Mouse (Mus musculus) embryonic facial prominence, embryonic 13.5 days (tissue): ENCODE measurements around the gene Comp. TPM values are rescaled to one million over a fixed set of nuclear protein-coding genes. Genes with fewer than 3 reads are reported as not detected.

Experiments used
- ATAC-seq: fragments of 200-750 bp; cut with Nextera tagmentation; 2 replicates; pipeline ENCODE4 v1.8.0; 2017; ENCODE audit warnings: low read depth; ENCODE audit not compliant: insufficient number of reproducible peaks, insufficient read depth, low FRiP score, low TSS enrichment
- H3K27ac ChIP-seq: fragments of 300-500 bp; sonication (generic); 2 replicates; pipeline ENCODE4 v1.5.1; 2015; ENCODE audit warnings: moderate library complexity, mild to moderate bottlenecking, inconsistent platforms
- H3K27me3 ChIP-seq: fragments of 300-500 bp; sonication (generic); 2 replicates; pipeline ENCODE4 v1.6.1; 2015; ENCODE audit warnings: mild to moderate bottlenecking, inconsistent platforms
- H3K36me3 ChIP-seq: fragments of 300-500 bp; sonication (generic); 2 replicates; pipeline ENCODE4 v1.6.1; 2015; ENCODE audit warnings: mild to moderate bottlenecking, inconsistent platforms
- H3K4me1 ChIP-seq: fragments of 300-500 bp; sonication (generic); 2 replicates; pipeline ENCODE4 v1.6.1; 2015; ENCODE audit warnings: inconsistent platforms
- H3K4me2 ChIP-seq: fragments of 300-500 bp; sonication (generic); 2 replicates; pipeline ENCODE4 v1.6.1; 2015; ENCODE audit warnings: moderate library complexity, mild to moderate bottlenecking, inconsistent platforms
- H3K4me3 ChIP-seq: fragments of 300-500 bp; sonication (generic); 2 replicates; pipeline ENCODE4 v1.5.1; 2015; ENCODE audit warnings: mild to moderate bottlenecking, inconsistent platforms
- H3K9ac ChIP-seq: fragments of 300-500 bp; sonication (generic); 2 replicates; pipeline ENCODE4 v1.6.1; 2015; ENCODE audit warnings: mild to moderate bottlenecking, inconsistent platforms
- H3K9me3 ChIP-seq: fragments of 300-500 bp; sonication (generic); 2 replicates; pipeline ENCODE4 v1.6.1; 2016; ENCODE audit warnings: inconsistent platforms
- WGBS: fragments of 180-500 bp; shearing (Covaris S2); methylation state at CpG from one replicate; pipeline ENCODE4 v1.1.7; 2015; ENCODE audit warnings: mixed read lengths; 5-methylcytosine and 5-hydroxymethylcytosine counted together
- polyA plus RNA-seq: library from polyadenylated mRNA; unstranded; fragments of >200 nt; fragmentation: Nextera tagmentation; extraction: Ambion mirVana; gene quantifications from 2 replicates; pipeline ENCODE4 v1.2.1, GENCODE M21; 2015

Comp gene
- polyA plus RNA-seq, 1 experiment from 2014 or later: 0.81 TPM

DNA sequence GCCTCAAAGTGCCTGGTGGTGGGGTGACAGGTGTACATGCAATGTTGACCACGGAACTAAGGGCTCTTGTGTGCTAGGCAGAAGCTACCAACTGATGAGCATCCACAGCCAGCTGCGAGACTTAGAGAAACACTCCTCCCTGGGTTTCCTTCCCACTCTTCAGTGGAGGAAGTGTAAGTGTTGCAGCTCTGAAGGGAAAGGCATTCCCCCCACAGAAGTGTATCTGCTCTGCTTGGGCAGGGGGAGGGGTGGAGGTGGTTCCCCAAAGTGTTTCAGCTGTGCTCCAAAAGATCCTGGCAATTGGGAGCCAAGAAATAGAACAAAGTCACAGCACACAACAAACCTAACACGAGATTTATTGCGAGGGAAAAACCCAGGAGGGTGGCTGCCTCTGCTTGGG is 19.4 kb upstream of the Comp start:
- Histone ChIP-seq H3K4me2 (peak overlapping the region; percentile 100), H3K4me3 (peak overlapping the region; percentile 99), H3K27ac (peak overlapping the region; percentile 90), H3K9me3 (no peaks in the 10 kb centered on the region), H3K27me3 (peaks cover 4% of the 10 kb centered on the region; the same call in 1 of the 2 replicates), H3K36me3 (peaks cover 16% of the 10 kb centered on the region), H3K4me1 (peaks cover 41% of the 10 kb centered on the region), H3K9ac (peak overlapping the region; percentile 99; the same call in 1 of the 2 replicates)
- 70% methylated on average over 4 of the region's 4 CpGs for WGBS
- no peak for ATAC-seq

DNA sequence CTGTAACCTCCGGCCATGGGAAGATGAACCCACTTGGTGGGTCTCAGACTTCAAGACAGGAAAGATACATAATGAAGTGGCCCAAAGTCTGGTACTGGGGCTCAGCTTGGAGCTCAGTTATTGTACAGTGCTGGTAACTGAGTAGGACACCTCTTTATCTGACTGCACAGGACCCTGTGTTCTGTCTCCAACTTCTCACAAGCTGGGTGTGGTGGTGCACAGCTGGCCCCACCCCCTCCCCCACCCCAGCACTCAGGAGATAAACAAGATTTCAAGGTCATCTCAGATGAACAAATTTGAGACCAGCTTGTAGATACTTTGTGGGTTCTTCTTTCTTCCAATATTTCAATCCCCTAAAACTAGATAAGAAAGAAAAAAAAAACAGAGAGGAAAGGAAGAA is 17.2 kb upstream of the Comp start:
- no peak overlapping the region for H3K27ac ChIP-seq
- H3K36me3 ChIP-seq: no peaks in the 10 kb centered on the region; the same call in 1 of the 2 replicates
- 78% methylated on average over 1 of the region's 1 CpGs for WGBS
- H3K27me3 ChIP-seq: peaks cover 4% of the 10 kb centered on the region; the same call in 1 of the 2 replicates
- peaks cover 26% of the 10 kb centered on the region for H3K4me1 ChIP-seq
- no peak overlapping the region for H3K9ac ChIP-seq
- no peak overlapping the region for H3K4me3 ChIP-seq
- no peaks in the 10 kb centered on the region for H3K9me3 ChIP-seq
- ATAC-seq: no peak
- no peak overlapping the region for H3K4me2 ChIP-seq

DNA sequence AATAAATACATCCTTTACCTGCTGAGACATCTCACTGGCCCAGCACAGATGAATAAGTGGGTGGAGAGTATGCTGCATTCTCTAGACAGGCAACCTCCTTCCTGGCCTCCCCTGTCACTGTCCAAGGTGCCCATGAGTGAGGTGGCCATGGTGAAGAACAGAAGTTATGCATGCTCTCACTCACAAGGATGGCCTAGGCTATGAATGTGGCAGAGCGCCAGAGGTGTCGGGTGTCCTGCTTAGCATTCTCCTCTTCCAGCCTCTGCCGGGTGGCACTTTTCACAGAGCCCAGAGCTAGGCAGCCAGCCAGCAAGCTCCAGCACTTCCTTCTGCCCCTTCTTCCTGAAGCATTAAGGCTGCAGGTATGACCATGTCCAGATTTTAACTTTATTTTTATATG is 13.9 kb upstream of the Comp start:
- no peak overlapping the region for H3K27ac ChIP-seq
- 0 out of 2 replicates have a peak overlapping the region, but pooled peaks have one; percentile 27 for H3K9ac ChIP-seq
- H3K27me3 ChIP-seq: peaks cover 4% of the 10 kb centered on the region; the same call in 1 of the 2 replicates
- peaks cover 6% of the 10 kb centered on the region for H3K4me1 ChIP-seq
- no peaks in the 10 kb centered on the region for H3K9me3 ChIP-seq
- H3K36me3 ChIP-seq: no peaks in the 10 kb centered on the region
- no peak overlapping the region for H3K4me2 ChIP-seq
- H3K4me3 ChIP-seq: no peak overlapping the region
- ATAC-seq: no peak
- WGBS: 27% methylated on average over 3 of the region's 3 CpGs

DNA sequence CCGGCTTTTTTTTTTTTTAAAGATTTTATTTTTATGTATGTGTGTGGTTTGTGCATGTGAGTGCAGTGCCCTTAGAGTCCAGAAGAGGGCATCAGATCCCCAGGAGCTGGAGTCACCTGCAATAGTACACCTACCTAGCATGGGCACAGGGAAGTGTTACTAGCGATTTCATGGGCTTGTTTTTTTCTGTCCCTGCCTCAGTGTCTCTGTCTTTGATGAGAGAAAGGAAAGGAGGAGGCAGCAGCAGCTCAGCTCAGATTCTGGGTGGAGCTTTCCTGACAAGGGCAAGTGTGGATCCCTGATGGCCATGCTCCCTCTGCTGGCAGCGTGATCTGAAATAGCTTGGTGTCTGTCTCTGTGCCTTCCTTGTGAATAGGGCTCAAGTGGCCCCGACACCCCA is 12.6 kb upstream of the Comp start:
- 54% methylated on average over 4 of the region's 4 CpGs for WGBS
- Histone ChIP-seq H3K27ac (no peak overlapping the region), H3K9me3 (no peaks in the 10 kb centered on the region), H3K9ac (no peak overlapping the region), H3K36me3 (no peaks in the 10 kb centered on the region), H3K4me3 (no peak overlapping the region), H3K27me3 (peaks cover 4% of the 10 kb centered on the region; the same call in 1 of the 2 replicates), H3K4me2 (no peak overlapping the region), H3K4me1 (peaks cover 4% of the 10 kb centered on the region)
- no peak for ATAC-seq

DNA sequence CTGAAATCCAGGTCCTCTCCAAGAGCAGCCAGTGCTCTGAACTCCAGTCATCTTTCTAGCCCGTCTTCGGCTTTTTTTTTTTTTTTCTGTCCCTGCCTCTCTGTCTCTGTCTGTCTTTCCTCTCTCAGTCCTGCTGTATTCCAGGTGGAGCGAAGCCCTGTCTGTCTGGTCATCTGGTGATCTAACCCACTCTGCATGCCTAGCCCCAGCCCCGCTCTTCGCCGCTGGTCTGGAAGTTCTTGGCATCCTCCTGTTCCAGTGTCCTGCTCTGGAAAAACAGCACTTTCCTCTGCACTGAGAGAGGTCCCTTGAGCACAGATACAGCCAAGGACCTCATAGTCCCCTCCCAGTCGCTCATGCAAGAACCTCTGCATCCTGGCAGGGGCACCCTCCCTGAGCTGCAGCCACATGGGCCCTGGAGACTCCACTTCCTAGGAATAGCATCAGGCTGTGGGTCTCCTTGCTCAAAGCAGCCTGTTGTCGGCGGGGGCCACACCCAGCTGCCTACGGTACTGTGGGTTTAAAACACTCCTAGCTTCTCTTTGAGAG is 11.8 kb upstream of the Comp start:
- H3K36me3 ChIP-seq: no peaks in the 10 kb centered on the region
- 75% methylated on average over 10 of the region's 10 CpGs for WGBS
- H3K27me3 ChIP-seq: peaks cover 4% of the 10 kb centered on the region; the same call in 1 of the 2 replicates
- H3K9ac ChIP-seq: peak overlapping the region; percentile 38; the same call in 1 of the 2 replicates
- no peak overlapping the region for H3K4me2 ChIP-seq
- no peak overlapping the region for H3K27ac ChIP-seq
- no peak for ATAC-seq
- no peaks in the 10 kb centered on the region for H3K9me3 ChIP-seq
- peaks cover 4% of the 10 kb centered on the region for H3K4me1 ChIP-seq
- no peak overlapping the region for H3K4me3 ChIP-seq

DNA sequence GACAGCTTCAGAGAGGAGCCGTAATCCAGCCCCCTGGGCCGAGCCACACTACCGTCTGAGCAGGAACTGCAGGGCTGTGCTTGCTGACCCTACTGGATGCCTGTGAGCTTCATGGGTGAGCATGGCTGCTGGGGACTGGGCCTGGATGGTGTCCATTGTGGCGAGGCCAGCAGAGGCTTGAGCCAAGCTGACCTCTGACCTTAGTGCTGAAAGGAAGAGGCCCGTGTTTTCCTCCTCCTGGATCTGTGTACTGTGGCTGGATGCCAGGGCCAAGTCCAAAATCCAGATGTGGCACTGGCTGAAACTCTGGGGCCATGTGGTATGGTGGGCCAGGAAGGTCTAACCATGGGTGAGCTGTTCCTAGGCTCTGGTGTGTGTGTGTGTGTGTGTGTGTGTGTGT is 9.3 kb upstream of the Comp start:
- H3K36me3 ChIP-seq: no peaks in the 10 kb centered on the region
- 21% methylated on average over 5 of the region's 5 CpGs for WGBS
- no peak overlapping the region for H3K27ac ChIP-seq
- H3K4me2 ChIP-seq: no peak overlapping the region
- no peak overlapping the region for H3K4me3 ChIP-seq
- H3K9me3 ChIP-seq: no peaks in the 10 kb centered on the region
- ATAC-seq: no peak
- no peaks in the 10 kb centered on the region for H3K27me3 ChIP-seq
- peaks cover 4% of the 10 kb centered on the region for H3K4me1 ChIP-seq
- no peak overlapping the region for H3K9ac ChIP-seq

DNA sequence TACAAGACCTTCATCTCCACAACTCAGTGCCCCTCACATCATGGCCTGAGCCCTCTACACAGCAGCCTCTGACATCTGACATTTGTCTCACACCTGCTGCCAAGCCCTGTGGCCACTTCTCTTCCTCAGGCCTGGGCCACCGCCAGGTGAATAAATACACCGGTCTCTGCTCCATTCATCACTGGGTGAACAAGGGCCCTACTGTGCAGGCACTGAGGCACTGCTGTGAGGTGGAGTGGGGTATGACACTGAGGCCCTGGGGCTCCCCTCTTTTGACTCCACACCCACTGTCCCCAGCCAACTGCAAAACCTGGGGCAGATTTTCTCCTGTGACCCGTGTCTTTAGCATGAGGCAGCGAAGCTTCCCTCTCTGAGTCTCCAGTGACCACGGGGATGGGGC is 6.8 kb upstream of the Comp start:
- no peaks in the 10 kb centered on the region; the same call in 1 of the 2 replicates for H3K4me1 ChIP-seq
- 0 out of 2 replicates have a peak overlapping the region, but pooled peaks have one; percentile 11 for H3K9ac ChIP-seq
- no peaks in the 10 kb centered on the region for H3K9me3 ChIP-seq
- H3K27ac ChIP-seq: no peak overlapping the region
- H3K27me3 ChIP-seq: peaks cover 7% of the 10 kb centered on the region
- no peaks in the 10 kb centered on the region for H3K36me3 ChIP-seq
- 53% methylated on average over 5 of the region's 5 CpGs for WGBS
- no peak overlapping the region for H3K4me3 ChIP-seq
- ATAC-seq: no peak
- H3K4me2 ChIP-seq: no peak overlapping the region

DNA sequence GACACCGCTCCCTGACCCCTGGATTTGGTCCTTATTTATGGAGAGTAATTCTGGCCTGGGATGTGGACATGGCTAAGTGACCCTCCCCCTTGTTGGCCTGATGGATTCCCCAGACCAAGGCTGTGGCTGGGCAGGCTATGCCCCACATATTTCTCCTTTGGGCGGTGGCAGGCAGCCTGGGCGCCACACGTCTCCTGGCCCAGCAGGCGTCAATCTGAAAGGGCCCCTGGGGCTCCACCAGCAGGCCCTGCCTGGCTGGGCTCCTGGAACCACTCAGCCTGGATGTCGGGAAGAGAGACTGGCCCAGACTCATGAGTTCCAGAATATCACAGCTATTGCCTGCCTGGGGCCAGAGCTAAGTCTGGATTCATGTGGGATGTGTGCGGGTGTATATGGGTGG is 2.9 kb upstream of the Comp start:
- Histone ChIP-seq H3K9me3 (no peaks in the 10 kb centered on the region), H3K9ac (no peak overlapping the region), H3K27me3 (peaks cover 46% of the 10 kb centered on the region), H3K36me3 (no peaks in the 10 kb centered on the region), H3K27ac (no peak overlapping the region), H3K4me3 (no peak overlapping the region), H3K4me1 (peaks cover 33% of the 10 kb centered on the region), H3K4me2 (no peak overlapping the region)
- no peak for ATAC-seq
- WGBS: 69% methylated on average over 7 of the region's 7 CpGs

DNA sequence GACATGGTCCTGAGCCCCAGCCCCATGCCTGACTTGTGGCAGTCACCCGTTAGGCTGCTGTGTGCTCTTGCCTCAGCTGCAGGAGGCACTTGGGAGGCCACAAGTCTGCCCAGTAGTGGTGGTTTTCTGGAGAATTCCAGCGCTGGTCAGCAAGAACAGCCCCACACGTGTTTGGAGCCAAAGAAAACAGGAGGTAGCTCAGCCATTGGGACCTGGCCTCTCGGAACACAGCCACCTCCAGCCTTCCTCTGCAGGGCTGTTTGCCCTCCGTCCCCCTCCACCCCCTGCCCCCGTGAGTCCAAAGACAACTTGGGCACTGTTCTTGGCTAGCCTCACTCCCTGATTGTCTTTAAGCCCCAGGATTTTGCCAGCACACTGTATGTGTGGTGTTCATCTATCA is 1.4 kb upstream of the Comp start:
- WGBS: 42% methylated on average over 6 of the region's 6 CpGs
- peaks cover 61% of the 10 kb centered on the region for H3K27me3 ChIP-seq
- no peak overlapping the region for H3K9ac ChIP-seq
- no peak overlapping the region for H3K27ac ChIP-seq
- peaks cover 42% of the 10 kb centered on the region for H3K4me1 ChIP-seq
- no peaks in the 10 kb centered on the region for H3K36me3 ChIP-seq
- no peak for ATAC-seq
- H3K4me3 ChIP-seq: no peak overlapping the region
- H3K9me3 ChIP-seq: no peaks in the 10 kb centered on the region
- no peak overlapping the region for H3K4me2 ChIP-seq

DNA sequence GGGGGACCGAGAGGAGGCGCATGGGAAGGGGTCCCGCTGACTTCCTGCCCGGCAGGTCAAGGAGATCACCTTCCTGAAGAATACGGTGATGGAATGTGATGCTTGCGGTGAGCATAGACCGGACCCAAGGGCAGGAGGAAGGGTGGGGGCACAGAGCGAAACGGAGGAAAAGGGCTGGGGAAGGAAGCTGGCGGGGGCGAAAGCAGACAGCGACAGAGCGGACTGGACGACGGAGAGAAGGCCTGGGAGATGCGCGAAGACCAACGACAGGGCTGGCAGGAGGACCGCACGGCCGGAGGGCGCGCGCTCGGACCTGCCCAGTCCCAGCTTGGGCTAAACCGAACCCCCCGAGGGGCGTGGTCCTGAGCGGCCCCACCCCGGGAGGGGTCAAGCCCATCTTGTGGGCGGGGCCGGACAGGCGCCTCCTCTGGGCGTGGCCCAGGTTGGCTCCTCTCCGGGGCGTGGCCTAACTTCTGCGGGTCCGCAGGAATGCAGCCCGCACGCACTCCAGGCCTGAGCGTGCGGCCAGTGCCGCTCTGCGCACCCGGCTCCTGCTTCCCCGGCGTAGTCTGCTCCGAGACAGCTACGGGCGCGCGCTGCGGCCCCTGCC is 1.1 kb downstream of the Comp start:
- Histone ChIP-seq H3K4me3 (peak overlapping the region; percentile 43), H3K4me1 (peaks cover 42% of the 10 kb centered on the region), H3K27ac (no peak overlapping the region), H3K9me3 (no peaks in the 10 kb centered on the region), H3K4me2 (peak overlapping the region; percentile 66), H3K9ac (0 out of 2 replicates have a peak overlapping the region, but pooled peaks have one; percentile 44), H3K36me3 (no peaks in the 10 kb centered on the region), H3K27me3 (peaks cover 86% of the 10 kb centered on the region)
- ATAC-seq: 0 out of 2 replicates have a peak, but pooled peaks have one; percentile 45
- under 1% methylated on average over 53 of the region's 53 CpGs for WGBS

DNA sequence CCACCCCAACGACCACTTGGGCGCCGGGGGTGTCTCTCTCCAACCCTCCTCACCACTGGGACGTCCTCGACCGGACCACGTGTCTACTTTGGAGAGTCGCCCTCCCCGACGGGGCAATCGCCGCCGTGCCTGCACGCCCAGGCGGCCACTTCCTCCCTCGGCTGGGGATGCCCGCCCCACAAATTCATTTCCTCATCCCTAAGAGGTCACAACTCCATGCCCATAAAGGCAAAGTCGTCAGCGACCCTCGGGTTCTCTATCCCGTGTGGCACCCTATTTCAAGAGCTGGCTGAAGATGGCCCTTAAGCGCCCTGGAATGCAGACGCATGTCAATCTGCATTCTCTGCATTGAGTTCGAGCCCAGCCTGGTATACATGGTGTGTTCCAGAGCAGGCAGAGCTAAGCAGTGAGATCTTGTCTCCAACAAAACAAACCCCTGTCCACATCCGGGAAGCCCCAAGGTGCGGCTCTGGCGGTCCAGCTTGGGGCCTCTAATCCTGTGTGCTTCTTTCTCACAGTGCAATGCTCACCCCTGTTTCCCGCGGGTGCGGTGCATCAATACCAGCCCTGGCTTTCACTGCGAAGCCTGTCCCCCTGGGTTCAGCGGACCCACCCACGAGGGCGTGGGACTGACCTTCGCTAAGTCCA is 2.0 kb downstream of the Comp start:
- Histone ChIP-seq H3K9me3 (no peaks in the 10 kb centered on the region), H3K27ac (no peak overlapping the region), H3K4me2 (peak overlapping the region; percentile 66), H3K9ac (no peak overlapping the region), H3K4me1 (peaks cover 42% of the 10 kb centered on the region), H3K27me3 (peaks cover 90% of the 10 kb centered on the region), H3K36me3 (no peaks in the 10 kb centered on the region), H3K4me3 (peak overlapping the region; percentile 43)
- ATAC-seq: no peak
- WGBS: 5% methylated on average over 35 of the region's 35 CpGs
